Mouse (Mus musculus) cerebellum, postnatal 4 days (tissue): ENCODE data around the gene Mast1.

Experiments used
- DNase-seq, 2 experiments: peaks; one replicate each; pipeline ENCODE4 v3.0.0; 2022; ENCODE audit warnings: low spot score in 2 of 2, mixed read lengths in 1 of 2

The Mast1 gene

GRCm38 (mm10) chr8:84873016-84873415 lies 64.1 kb downstream of the Mast1 start:
- no peak for DNase-seq

- DNase-seq, result peak in 1 of 2 experiments; percentile 24
Observed at GRCm38 (mm10) chr8:84872309-84872965, 64.7 kb downstream of the Mast1 start.

DNA sequence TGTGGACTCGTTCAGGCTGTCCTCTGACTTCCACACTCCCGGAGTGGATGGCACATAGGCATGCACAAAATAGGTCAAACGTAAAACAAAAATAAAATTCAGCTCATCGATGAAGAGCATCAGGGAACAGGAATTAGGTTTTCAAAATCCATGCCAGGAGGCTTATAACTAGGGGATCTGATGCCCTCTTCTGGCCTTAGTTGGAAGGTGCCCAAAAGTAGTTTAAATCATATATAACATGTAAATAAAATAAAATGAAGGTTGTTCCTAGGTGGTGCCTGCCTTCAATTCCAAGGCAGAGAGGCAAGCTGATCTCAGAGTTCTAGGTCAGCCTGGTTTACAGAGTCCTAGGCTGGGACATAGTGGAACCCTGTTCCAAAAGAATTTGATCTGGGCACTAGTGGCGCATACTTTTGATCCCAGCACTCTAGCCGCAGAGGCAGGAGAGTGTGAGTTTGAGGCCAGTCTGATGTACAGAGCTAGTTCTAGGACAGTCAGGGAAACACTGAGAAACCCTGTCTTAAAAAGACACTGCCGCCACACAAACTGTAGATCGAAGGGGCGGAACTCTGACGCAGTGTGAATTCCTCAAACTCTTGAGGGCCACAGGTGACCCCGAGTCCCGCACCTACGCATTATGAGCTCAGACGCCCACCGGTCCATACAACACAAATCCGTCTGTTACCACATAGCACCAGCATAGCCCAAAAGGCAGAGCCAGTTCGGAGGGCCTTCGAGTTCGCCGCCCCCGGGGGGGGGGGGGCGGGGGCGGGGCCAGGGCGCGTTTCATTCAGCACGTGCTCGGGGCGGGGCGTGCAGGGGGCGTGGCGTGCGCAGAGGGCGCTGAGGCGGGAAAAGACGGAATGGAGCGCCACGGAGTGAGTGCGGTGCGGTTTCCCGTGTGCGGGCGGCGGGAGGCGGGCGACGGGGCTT lies 65.5 kb downstream of the Mast1 start, which contains the start of gene Syce2:
Gene Syce2 (plus strand): TSS at position 736 of the 933 bp plus-strand sequence.
- DNase-seq, result peak; percentile 37 to 68
